Mouse (Mus musculus): ENCODE measurements at regions not wholly inside any gene's neighbourhood (a gene's known extent, or its start where the extent isn't known, plus 50 kb on each side); places are given as distances from the start of the nearest gene placed in this dataset.
A peak's percentile ranks its signal among the peaks of the same experiment; 100 is the strongest.

DNA sequence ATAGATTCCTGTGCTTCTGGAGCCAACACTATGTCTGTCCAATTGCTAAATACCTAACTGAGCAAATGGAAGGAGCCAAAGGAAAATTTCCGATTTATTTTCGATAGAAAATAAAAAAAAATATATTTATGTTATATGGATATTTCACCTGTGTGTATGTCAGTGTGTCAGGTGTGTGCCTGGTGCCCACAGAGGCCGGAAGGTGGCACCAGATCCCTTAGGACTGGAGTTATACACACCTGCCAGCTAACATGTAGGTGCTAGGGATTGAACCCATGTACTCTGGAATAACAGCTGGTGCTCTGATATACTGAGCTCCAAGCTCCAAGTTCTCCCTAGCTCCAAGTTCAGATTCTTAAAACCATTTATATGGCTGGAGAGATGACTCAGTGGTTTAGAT is 79.0 kb downstream of the Mfsd1 start:
- no peak for DNase-seq (ENCODE audit: extremely low spot score)

DNA sequence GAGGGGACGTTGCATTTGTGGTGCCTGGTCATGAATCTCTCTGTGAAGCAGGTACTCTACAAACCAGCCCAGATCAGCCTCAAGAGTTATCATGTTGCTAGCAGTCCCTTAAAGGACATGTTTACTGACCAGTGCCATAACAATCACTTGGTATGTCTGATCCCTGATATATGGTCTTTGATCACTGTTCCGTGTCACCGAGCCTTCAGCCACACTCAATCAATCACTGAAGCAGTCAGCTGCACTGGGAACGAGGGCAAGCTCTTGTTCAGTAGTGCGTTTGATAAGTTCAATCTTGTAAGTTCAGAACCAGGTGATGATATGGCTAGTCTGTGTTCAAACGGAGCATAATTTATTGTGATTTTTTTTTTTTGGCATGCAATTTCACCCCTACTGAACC is 126.8 kb downstream of the Mfsd1 start:
- peak; percentile 22 for DNase-seq (ENCODE audit: extremely low spot score)

DNA sequence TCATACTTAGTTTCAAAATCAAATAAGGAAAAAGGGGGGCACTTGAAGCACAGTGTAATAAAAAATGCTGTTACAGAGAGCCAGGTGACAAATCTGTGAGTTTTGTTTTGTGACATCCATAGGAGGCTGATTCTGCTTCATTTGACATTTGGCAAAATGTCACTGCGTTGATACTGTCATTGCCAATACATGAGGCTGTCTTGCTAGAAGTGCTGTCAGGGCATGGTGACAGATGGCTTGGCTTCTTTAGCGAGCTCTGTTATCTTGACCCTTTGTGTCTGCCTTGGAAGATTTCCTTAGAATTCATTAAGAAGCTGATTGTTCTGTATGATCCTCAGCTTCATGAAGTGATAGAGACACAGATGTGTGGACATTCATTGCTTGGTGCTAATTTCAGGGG is 129.2 kb downstream of the Mfsd1 start:
- DNase-seq (ENCODE audit: extremely low spot score) = no peak

DNA sequence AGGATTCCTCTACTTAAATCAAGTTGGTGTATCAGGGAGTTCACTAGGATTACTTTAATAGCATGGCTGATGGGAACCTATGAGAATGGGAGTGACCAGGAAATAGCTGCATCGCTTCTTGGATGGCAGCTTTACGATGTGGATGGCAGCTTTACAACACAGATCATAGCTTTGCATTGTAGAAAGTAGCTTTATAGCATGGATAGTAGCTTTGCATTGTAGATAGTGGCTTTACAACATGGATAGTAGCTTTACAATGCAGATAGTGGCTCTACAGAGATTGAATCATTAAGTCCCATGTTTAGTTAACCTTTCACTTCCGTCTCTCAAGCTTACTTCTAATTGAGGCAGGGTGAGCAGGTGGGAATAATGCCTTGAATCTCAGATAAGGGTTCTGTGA is 149.4 kb downstream of the Mfsd1 start:
- no peak for DNase-seq (ENCODE audit: extremely low spot score)

DNA sequence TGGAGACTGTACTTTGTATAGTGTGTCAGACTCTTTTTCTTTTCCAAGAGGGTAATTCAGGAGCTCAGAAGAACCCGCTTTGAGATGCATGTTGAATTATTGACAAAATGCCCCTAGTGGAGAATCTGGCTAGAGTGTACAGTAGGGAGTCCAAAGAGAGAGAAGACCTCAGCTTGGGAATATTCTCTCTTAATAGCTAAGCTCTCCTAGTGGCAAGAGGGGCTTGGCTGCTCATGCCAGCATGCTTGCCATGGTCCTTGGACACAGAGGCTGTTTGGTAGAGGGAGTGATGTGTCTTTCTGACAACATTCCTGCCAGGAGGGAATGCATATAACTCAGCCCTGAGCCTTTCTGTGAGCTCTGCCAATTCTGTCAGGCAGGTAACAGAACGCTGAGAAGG is 150.3 kb downstream of the Mfsd1 start:
- no peak for DNase-seq (ENCODE audit: extremely low spot score)

DNA sequence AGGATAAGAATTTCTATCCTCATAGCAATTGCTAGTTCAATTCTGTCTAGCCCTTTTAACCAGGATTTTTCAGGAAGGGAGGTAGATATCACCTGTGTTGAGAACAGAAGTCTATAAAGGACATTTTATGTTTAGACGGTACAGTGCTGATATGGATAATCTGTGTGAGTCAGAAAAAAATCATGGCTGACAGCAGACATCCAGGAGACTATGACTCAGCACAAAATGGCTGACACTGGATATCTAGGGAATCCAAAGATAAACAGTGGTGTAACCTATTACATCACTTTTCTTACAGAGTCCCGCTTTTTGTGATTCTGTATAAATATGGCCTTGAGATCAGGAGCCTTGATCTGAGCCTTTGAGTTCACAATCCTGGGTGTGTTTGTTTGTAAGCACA is 137.8 kb upstream of the Iqcj start:
- no peak for DNase-seq (ENCODE audit: extremely low spot score)

DNA sequence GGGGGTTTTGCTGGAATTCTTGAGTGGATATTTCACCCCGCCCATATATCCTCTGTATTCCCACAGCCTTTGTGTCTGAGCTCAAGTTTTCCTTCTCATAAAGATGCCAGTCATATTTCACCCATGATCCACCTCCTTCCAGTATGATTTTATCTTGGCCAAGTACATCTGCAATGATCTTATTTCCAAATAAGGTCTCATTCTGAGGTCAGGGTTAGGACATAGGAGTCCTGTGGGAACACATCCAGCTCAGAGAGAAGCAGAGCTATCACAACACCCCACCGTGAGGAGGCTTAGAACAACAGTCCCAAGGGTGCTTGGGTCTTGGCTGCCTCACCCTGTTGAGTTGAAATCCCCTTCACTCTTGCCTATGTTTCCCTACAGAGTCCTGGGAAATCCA is 123.4 kb upstream of the Iqcj start:
- no peak for DNase-seq (ENCODE audit: extremely low spot score)

DNA sequence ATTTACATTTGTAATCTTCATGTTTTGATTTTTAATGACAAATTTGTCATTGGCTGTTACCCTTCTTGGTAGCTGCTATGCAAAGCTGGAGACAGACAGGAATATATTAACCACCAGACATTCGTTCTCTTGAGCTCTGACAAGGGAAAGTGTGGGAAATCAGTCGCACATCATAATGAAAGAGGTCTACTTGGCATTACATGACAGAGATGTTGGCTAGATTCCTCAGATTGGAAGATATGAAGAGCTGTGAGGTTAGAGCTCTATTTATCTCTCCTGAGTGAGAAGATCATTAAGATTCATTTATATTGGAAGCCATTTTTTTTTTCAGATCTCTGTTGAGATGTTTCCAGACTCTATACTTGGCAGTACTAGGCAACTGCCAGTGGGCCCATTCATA is 118.6 kb upstream of the Iqcj start:
- DNase-seq (ENCODE audit: extremely low spot score) = no peak

DNA sequence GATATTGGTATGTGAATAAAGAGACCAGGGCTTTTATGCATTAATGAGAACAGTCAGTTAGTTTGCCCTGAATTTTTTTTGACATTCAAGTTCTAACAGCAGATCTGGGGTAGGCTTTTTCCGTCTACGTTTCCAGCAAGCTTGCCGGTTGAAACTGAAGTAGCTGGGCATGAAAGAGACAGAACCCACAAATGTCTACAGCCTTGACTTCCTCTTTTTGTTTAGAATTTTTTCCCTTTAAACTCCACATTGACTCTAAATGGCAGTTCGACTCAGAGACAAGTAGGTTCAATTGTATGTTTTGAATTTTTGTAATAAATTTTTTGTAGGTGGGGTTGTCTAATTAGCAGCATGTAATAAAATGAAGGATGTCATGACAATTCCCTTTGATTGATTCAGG is 109.8 kb upstream of the Iqcj start:
- no peak for DNase-seq (ENCODE audit: extremely low spot score)

DNA sequence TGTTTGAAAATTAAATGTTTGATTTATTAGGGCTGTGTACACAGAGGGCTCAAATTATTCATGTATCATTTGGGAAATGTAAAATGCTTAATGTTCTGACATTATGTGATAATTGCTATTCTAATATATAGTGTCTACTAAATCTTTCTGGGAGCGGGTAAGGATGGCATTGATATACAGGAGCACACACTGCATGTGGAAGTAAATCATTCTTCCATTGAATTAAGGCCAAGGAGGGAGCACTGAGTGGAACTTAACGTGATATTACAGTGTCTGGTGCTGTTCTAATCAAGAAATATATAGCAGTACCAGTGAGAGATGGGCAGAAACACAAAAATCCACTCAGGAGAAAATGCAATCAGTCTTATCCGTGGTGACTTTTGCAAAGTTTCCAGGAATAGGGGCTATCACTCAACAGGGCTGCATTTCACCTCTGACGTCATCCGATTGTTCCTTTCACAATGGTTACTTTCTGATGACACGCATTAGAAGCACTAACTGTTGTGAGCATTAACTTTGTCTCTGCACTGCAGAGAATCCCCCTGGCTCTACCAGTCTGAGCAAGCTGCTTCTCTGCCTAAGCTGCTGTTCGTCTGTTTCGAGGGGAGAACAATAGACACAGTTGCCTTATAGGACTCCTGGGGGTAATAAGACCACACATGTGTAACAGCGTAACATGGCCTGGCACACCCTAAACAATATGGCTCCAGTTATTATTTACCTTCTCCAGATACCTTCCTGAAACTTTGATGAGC is 85.0 kb upstream of the Iqcj start:
- no peak for DNase-seq (ENCODE audit: extremely low spot score)

DNA sequence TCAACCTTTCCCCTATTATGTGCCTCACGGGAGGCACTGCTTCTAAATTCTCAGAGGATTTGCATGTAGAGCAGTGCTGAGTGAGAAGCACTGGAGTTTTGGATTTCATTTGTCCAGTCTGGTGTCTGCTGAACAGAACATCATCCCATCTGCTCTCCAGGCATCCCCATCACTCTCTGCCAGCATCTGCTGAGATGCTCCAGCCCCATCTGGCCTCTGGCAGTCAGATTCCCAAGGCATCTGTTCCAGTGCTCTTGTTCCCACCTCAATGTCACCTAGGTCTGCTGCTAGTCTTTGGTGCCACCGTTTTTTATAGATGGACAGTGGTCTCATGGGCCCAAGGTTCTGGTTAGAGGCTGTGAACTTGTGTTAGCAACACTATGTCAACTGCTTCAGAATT is 63.9 kb upstream of the Iqcj start:
- DNase-seq (ENCODE audit: extremely low spot score) = no peak

DNA sequence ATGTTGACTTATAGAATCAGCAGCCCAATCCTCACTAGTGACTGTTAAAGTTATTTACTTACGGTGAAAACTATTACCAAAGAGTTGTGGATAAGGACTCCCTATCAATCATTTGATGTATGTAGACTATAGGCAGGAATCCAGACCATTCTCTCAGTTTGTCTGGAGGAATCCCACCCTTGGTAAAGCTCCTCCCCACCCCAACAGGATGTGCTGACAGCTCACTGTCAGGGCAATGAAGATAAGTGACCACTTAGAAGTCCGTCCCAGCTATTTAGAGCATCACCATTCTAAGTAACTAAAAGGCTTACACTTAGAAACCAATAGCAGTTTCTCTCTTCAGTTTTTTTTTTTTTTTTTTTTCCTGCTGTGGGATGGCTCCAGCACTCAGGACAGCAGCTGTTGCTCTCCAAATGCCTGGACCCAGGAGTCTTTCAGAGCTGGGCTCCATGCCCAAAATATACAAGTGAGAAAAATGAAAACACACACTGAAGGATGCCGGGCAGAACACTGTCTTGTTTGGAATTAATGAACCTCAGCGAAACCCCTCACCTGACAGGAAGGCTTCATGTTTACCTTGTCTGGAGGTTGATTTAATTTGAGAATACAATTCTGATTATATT is 58.9 kb upstream of the Iqcj start:
- DNase-seq (ENCODE audit: extremely low spot score) = peak; percentile 3
